Mouse (Mus musculus) heart, adult 18-20 months (tissue): ENCODE measurements around the gene Wdr70. TPM values are rescaled to one million over a fixed set of nuclear protein-coding genes. Genes with fewer than 3 reads are reported as not detected.
"Not testable (repeated sequence)": the region's sequence is repeated elsewhere in the genome, so short reads cannot be mapped to it uniquely, and the experiment has no call there.

Experiments
- DNase-seq, 2 experiments: peaks; one replicate each; pipeline ENCODE4 v3.0.0; 2021 to 2022; ENCODE audit warnings: mixed read lengths in 1 of 2
- long read RNA-seq, 2 experiments: library from polyadenylated mRNA; stranded (forward); transcript quantifications; one replicate each; pipeline ENCODE4 v2.0.0; 2021
- total RNA-seq, 2 experiments: library from RNA; stranded (reverse); gene quantifications; 2 replicates each; pipeline ENCODE4 v1.2.3; 2021

Wdr70 gene
- 10 to 100 TPM; 20.5 to 21.6 TPM for total RNA-seq
- long read RNA-seq, experiment 1, transcript Wdr70-203 (4 exons, 1,130 nt), result major isoform, 12 of 48 reads
- long read RNA-seq, experiment 1, partial matches to known transcripts, result 0 of 48 reads
- long read RNA-seq, experiment 1, other reads (novel, unspliced or antisense), result 31 of 48 reads
- long read RNA-seq, experiment 2, transcript Wdr70-203 (4 exons, 1,130 nt), result major isoform, 9 of 33 reads
- long read RNA-seq, experiment 2, partial matches to known transcripts, result 0 of 33 reads
- long read RNA-seq, experiment 2, other reads (novel, unspliced or antisense), result 22 of 33 reads

- peak; percentile 96 to 99 for DNase-seq
Measured at GRCm38 (mm10) chr15:8098774-8099749, at the start of gene Wdr70. TSS of gene Wdr70 (minus strand) at chr15:8099209.

- no peak for DNase-seq
Measured at GRCm38 (mm10) chr15:8135606-8136005, 36.6 kb upstream of the Wdr70 start.

GRCm38 (mm10) chr15:8131761-8132160, 32.8 kb upstream of the Wdr70 start:
- no peak for DNase-seq

GRCm38 (mm10) chr15:8131268-8131667, 32.3 kb upstream of the Wdr70 start:
- DNase-seq, result no peak

- DNase-seq, result no peak
Measured at GRCm38 (mm10) chr15:8129281-8129680, 30.3 kb upstream of the Wdr70 start.

- DNase-seq, result no peak
Measured at GRCm38 (mm10) chr15:8109782-8110181, 10.8 kb upstream of the Wdr70 start.

- peak; percentile 95 for DNase-seq
Measured at GRCm38 (mm10) chr15:8108966-8109743, 10.1 kb upstream of the Wdr70 start, which contains the start of gene Nup155. TSS of gene Nup155 (plus strand) at chr15:8109273.

- DNase-seq, result peak in 1 of 2 experiments; percentile 14
Measured at GRCm38 (mm10) chr15:8108360-8108965, 9.5 kb upstream of the Wdr70 start.

GRCm38 (mm10) chr15:8101975-8102542, 3.0 kb upstream of the Wdr70 start:
- not testable (repeated sequence) for DNase-seq

GRCm38 (mm10) chr15:8097853-8098252, 1.2 kb downstream of the Wdr70 start:
- DNase-seq, result peak; percentile 29 to 65

GRCm38 (mm10) chr15:8092668-8093067, 6.3 kb downstream of the Wdr70 start:
- not testable (repeated sequence) for DNase-seq

- no peak for DNase-seq
Measured at GRCm38 (mm10) chr15:8090685-8091084, 8.3 kb downstream of the Wdr70 start.

GRCm38 (mm10) chr15:8088715-8089114, 10.3 kb downstream of the Wdr70 start:
- DNase-seq, result no peak

- no peak for DNase-seq
Measured at GRCm38 (mm10) chr15:8087293-8087692, 11.7 kb downstream of the Wdr70 start.

GRCm38 (mm10) chr15:8082139-8082538, 16.9 kb downstream of the Wdr70 start:
- no peak for DNase-seq

- DNase-seq, result not testable (repeated sequence)
Measured at GRCm38 (mm10) chr15:8073159-8073558, 25.9 kb downstream of the Wdr70 start.

GRCm38 (mm10) chr15:8065221-8065620, 33.8 kb downstream of the Wdr70 start:
- DNase-seq, result no peak

GRCm38 (mm10) chr15:8051177-8051576, 47.8 kb downstream of the Wdr70 start:
- DNase-seq, result no peak

GRCm38 (mm10) chr15:8039834-8040233, 59.2 kb downstream of the Wdr70 start:
- no peak for DNase-seq

GRCm38 (mm10) chr15:8038457-8038856, 60.6 kb downstream of the Wdr70 start:
- no peak for DNase-seq

GRCm38 (mm10) chr15:8037825-8038224, 61.2 kb downstream of the Wdr70 start:
- DNase-seq, result no peak
